Mouse (Mus musculus): Measurements from ENCODE around the gene Gm37240. TPM values are rescaled to one million over a fixed set of nuclear protein-coding genes. Genes with fewer than 3 reads are reported as not detected.
"Not testable (repeated sequence)": the region's sequence is repeated elsewhere in the genome, so short reads cannot be mapped to it uniquely, and the experiment has no call there.

Gm37240 gene
- polyA plus RNA-seq, 1 experiment from 2014 or later = 0.08 TPM

GRCm38 (mm10) chr3:85594452-85594851, 292.9 kb downstream of the Gm37240 start:
- H3K4me1 ChIP-seq (replicated peaks) = no peaks in the 10 kb centered on the region
- no peak overlapping the region for H3K4me3 ChIP-seq
- H3K9me3 ChIP-seq = no peaks in the 10 kb centered on the region
- H3K9ac ChIP-seq = no peak overlapping the region
- peaks cover 3% of the 10 kb centered on the region; the same call in 1 of the 2 replicates for H3K36me3 ChIP-seq
- no peak overlapping the region for H3K27ac ChIP-seq
- H3K4me2 ChIP-seq = no peak overlapping the region
- WGBS = 84% methylated on average over 3 of the region's 3 CpGs
- H3K27me3 ChIP-seq = no peaks in the 10 kb centered on the region
- ATAC-seq (ENCODE audit: low FRiP score) = no peak

GRCm38 (mm10) chr3:85592640-85593252, 294.6 kb downstream of the Gm37240 start:
- no peaks in the 10 kb centered on the region for H3K27me3 ChIP-seq
- ATAC-seq (ENCODE audit: low FRiP score) = no peak
- no peak overlapping the region for H3K4me3 ChIP-seq
- peaks cover 3% of the 10 kb centered on the region; the same call in 1 of the 2 replicates for H3K36me3 ChIP-seq
- no peak overlapping the region for H3K4me2 ChIP-seq
- 90% methylated on average over 5 of the region's 5 CpGs for WGBS
- no peak overlapping the region for H3K9ac ChIP-seq
- H3K9me3 ChIP-seq = no peaks in the 10 kb centered on the region
- H3K4me1 ChIP-seq (replicated peaks) = no peaks in the 10 kb centered on the region
- no peak overlapping the region for H3K27ac ChIP-seq

GRCm38 (mm10) chr3:85592067-85592466, 295.3 kb downstream of the Gm37240 start:
- Histone ChIP-seq H3K27ac (no peak overlapping the region), H3K4me2 (no peak overlapping the region), H3K9me3 (no peaks in the 10 kb centered on the region), H3K36me3 (peaks cover 3% of the 10 kb centered on the region; the same call in 1 of the 2 replicates), H3K27me3 (no peaks in the 10 kb centered on the region), H3K4me3 (no peak overlapping the region), H3K9ac (no peak overlapping the region), H3K4me1 (replicated peaks) (no peaks in the 10 kb centered on the region)
- ATAC-seq (ENCODE audit: low FRiP score) = no peak
- 82% methylated on average over 4 of the region's 4 CpGs for WGBS

GRCm38 (mm10) chr3:85590090-85590754, 297.1 kb downstream of the Gm37240 start:
- no peak overlapping the region for H3K4me3 ChIP-seq
- 93% methylated on average over 3 of the region's 3 CpGs for WGBS
- H3K27me3 ChIP-seq = no peaks in the 10 kb centered on the region
- ATAC-seq (ENCODE audit: low FRiP score) = no peak
- no peak overlapping the region for H3K4me2 ChIP-seq
- H3K9me3 ChIP-seq = no peaks in the 10 kb centered on the region
- no peak overlapping the region for H3K27ac ChIP-seq
- peaks cover 3% of the 10 kb centered on the region; the same call in 1 of the 2 replicates for H3K36me3 ChIP-seq
- H3K4me1 ChIP-seq (replicated peaks) = no peaks in the 10 kb centered on the region
- H3K9ac ChIP-seq = no peak overlapping the region

GRCm38 (mm10) chr3:85588701-85589100, 298.6 kb downstream of the Gm37240 start:
- H3K4me2 ChIP-seq = no peak overlapping the region
- peaks cover 8% of the 10 kb centered on the region; the same call in 1 of the 2 replicates for H3K36me3 ChIP-seq
- H3K4me1 ChIP-seq (replicated peaks) = no peaks in the 10 kb centered on the region
- no peak overlapping the region for H3K4me3 ChIP-seq
- ATAC-seq (ENCODE audit: low FRiP score) = no peak
- no peaks in the 10 kb centered on the region for H3K27me3 ChIP-seq
- 69% methylated on average over 2 of the region's 2 CpGs for WGBS
- H3K9me3 ChIP-seq = no peaks in the 10 kb centered on the region
- no peak overlapping the region for H3K27ac ChIP-seq
- no peak overlapping the region for H3K9ac ChIP-seq

GRCm38 (mm10) chr3:85584966-85585365, 302.4 kb downstream of the Gm37240 start:
- no peak for ATAC-seq (ENCODE audit: low FRiP score)
- WGBS = 88% methylated on average over 4 of the region's 4 CpGs

GRCm38 (mm10) chr3:85583194-85583593, 304.1 kb downstream of the Gm37240 start:
- ATAC-seq (ENCODE audit: low FRiP score) = no peak
- no peaks in the 10 kb centered on the region for H3K4me1 ChIP-seq (replicated peaks)
- H3K4me2 ChIP-seq = no peak overlapping the region
- 0 out of 2 replicates have a peak, but pooled peaks cover 5% of the 10 kb centered on the region for H3K36me3 ChIP-seq
- no peak overlapping the region for H3K4me3 ChIP-seq
- WGBS = 89% methylated on average over 5 of the region's 5 CpGs
- no peak overlapping the region for H3K9ac ChIP-seq
- H3K9me3 ChIP-seq = no peaks in the 10 kb centered on the region
- H3K27me3 ChIP-seq = no peaks in the 10 kb centered on the region
- H3K27ac ChIP-seq = no peak overlapping the region

More at GRCm38 (mm10) chr3:85584966-85585365, 302.4 kb downstream of the Gm37240 start:
- Histone ChIP-seq H3K4me1 (replicated peaks) (no peaks in the 10 kb centered on the region), H3K9ac (no peak overlapping the region), H3K4me3 (no peak overlapping the region), H3K27ac (no peak overlapping the region), H3K4me2 (no peak overlapping the region), H3K27me3 (no peaks in the 10 kb centered on the region), H3K9me3 (no peaks in the 10 kb centered on the region), H3K36me3 (peaks cover 6% of the 10 kb centered on the region; the same call in 1 of the 2 replicates)

- Histone ChIP-seq H3K4me3 (no peak overlapping the region), H3K27me3 (no peaks in the 10 kb centered on the region), H3K4me1 (replicated peaks) (no peaks in the 10 kb centered on the region), H3K9me3 (no peaks in the 10 kb centered on the region), H3K36me3 (0 out of 2 replicates have a peak, but pooled peaks cover 6% of the 10 kb centered on the region), H3K27ac (no peak overlapping the region), H3K4me2 (no peak overlapping the region), H3K9ac (no peak overlapping the region)
- WGBS = 88% methylated on average over 2 of the region's 2 CpGs
- ATAC-seq (ENCODE audit: low FRiP score) = no peak
Measured at GRCm38 (mm10) chr3:85582726-85583125, 304.6 kb downstream of the Gm37240 start.

- Histone ChIP-seq H3K4me1 (replicated peaks) (peaks cover 2% of the 10 kb centered on the region; the same call in 1 of the 2 replicates), H3K4me2 (peak within 1 kb of the TSS; percentile 64), H3K4me3 (peak within 1 kb of the TSS; percentile 65), H3K9me3 (no peaks in the 10 kb centered on the region), H3K9ac (peak within 1 kb of the TSS; percentile 77), H3K36me3 (0 out of 2 replicates have a peak, but pooled peaks cover 2% of the 10 kb centered on the region), H3K27me3 (no peaks in the 10 kb centered on the region), H3K27ac (peak within 1 kb of the TSS; percentile 87)
- WGBS = 4% methylated on average over 41 of the region's 41 CpGs
- peak; percentile 99 for ATAC-seq (ENCODE audit: low FRiP score)
Measured at GRCm38 (mm10) chr3:85573864-85574830, 313.2 kb downstream of the Gm37240 start, which contains the start of gene Gatb. Gene Gatb, plus strand, starts transcription at chr3:85574119.

- peaks cover 2% of the 10 kb centered on the region; the same call in 1 of the 2 replicates for H3K4me1 ChIP-seq (replicated peaks)
- H3K27me3 ChIP-seq = no peaks in the 10 kb centered on the region
- ATAC-seq (ENCODE audit: low FRiP score) = no peak
- H3K9ac ChIP-seq = no peak overlapping the region
- peak overlapping the region; percentile 65 for H3K4me3 ChIP-seq
- 0 out of 2 replicates have a peak, but pooled peaks cover 2% of the 10 kb centered on the region for H3K36me3 ChIP-seq
- no peak overlapping the region for H3K27ac ChIP-seq
- H3K9me3 ChIP-seq = no peaks in the 10 kb centered on the region
- H3K4me2 ChIP-seq = peak overlapping the region; percentile 53
- 22% methylated on average over 6 of the region's 6 CpGs for WGBS
Measured at GRCm38 (mm10) chr3:85573216-85573863, 314.0 kb downstream of the Gm37240 start.

GRCm38 (mm10) chr3:85572502-85572901, 314.8 kb downstream of the Gm37240 start:
- not testable (repeated sequence) for H3K9me3 ChIP-seq; ATAC-seq (ENCODE audit: low FRiP score); H3K4me1 ChIP-seq (replicated peaks); H3K4me2 ChIP-seq; H3K4me3 ChIP-seq; H3K27ac ChIP-seq; H3K36me3 ChIP-seq; H3K27me3 ChIP-seq; H3K9ac ChIP-seq
- 93% methylated on average over 8 of the region's 8 CpGs for WGBS
